Mouse (Mus musculus): ENCODE results near the gene Arhgap15. TPM values are rescaled to one million over a fixed set of nuclear protein-coding genes. Genes with fewer than 3 reads are reported as not detected.

Arhgap15 gene
- polyA plus RNA-seq, 1 experiment from 2014 or later, result 0.86 TPM

- no peak overlapping the region for H3K27ac ChIP-seq (ENCODE audit: low read depth)
- H3K4me3 ChIP-seq (ENCODE audit: low read depth, low read length), result no peak overlapping the region
- H3K36me3 ChIP-seq (ENCODE audit: insufficient read depth), result no peaks in the 10 kb centered on the region
- no peaks in the 10 kb centered on the region for H3K4me1 ChIP-seq (ENCODE audit: insufficient read depth)
- DNase-seq, result no peak
- no peak for TF ChIP-seq CTCF (IDR thresholded peaks at IDR 0.05; ENCODE audit: low read depth)
- ATAC-seq (ENCODE audit: insufficient read depth), result no peak
- no peak overlapping the region for H3K4me2 ChIP-seq
- 70% methylated on average over 2 of the region's 2 CpGs for WGBS
- H3K27me3 ChIP-seq (ENCODE audit: insufficient read depth, low read length), result no peaks in the 10 kb centered on the region
- H3K9me3 ChIP-seq (ENCODE audit: low read depth, low read length), result no peaks in the 10 kb centered on the region
- no peak overlapping the region for H3K9ac ChIP-seq
Observed at GRCm38 (mm10) chr2:43756626-43757025, 8.0 kb downstream of the Arhgap15 start.

GRCm38 (mm10) chr2:43761735-43762134 is 13.1 kb downstream of the Arhgap15 start:
- no peak for DNase-seq
- Histone ChIP-seq H3K27me3 (ENCODE audit: insufficient read depth, low read length) (no peaks in the 10 kb centered on the region), H3K9me3 (ENCODE audit: low read depth, low read length) (no peaks in the 10 kb centered on the region), H3K4me3 (ENCODE audit: low read depth, low read length) (no peak overlapping the region), H3K4me1 (ENCODE audit: insufficient read depth) (no peaks in the 10 kb centered on the region), H3K9ac (no peak overlapping the region), H3K36me3 (ENCODE audit: insufficient read depth) (no peaks in the 10 kb centered on the region), H3K4me2 (no peak overlapping the region), H3K27ac (ENCODE audit: low read depth) (no peak overlapping the region)
- no peak for TF ChIP-seq CTCF (IDR thresholded peaks at IDR 0.05; ENCODE audit: low read depth)
- no peak for ATAC-seq (ENCODE audit: insufficient read depth)
- 82% methylated on average over 3 of the region's 3 CpGs for WGBS

GRCm38 (mm10) chr2:43763279-43763678 is 14.7 kb downstream of the Arhgap15 start:
- WGBS, result 71% methylated on average over 5 of the region's 5 CpGs
- H3K4me1 ChIP-seq (ENCODE audit: insufficient read depth), result no peaks in the 10 kb centered on the region
- TF ChIP-seq CTCF (IDR thresholded peaks at IDR 0.05; ENCODE audit: low read depth), result no peak

GRCm38 (mm10) chr2:43764456-43764855 is 15.8 kb downstream of the Arhgap15 start:
- Histone ChIP-seq H3K4me1 (ENCODE audit: insufficient read depth) (no peaks in the 10 kb centered on the region), H3K4me3 (ENCODE audit: low read depth, low read length) (no peak overlapping the region), H3K9ac (no peak overlapping the region), H3K9me3 (ENCODE audit: low read depth, low read length) (no peaks in the 10 kb centered on the region), H3K4me2 (no peak overlapping the region), H3K27me3 (ENCODE audit: insufficient read depth, low read length) (no peaks in the 10 kb centered on the region), H3K27ac (ENCODE audit: low read depth) (no peak overlapping the region), H3K36me3 (ENCODE audit: insufficient read depth) (no peaks in the 10 kb centered on the region)
- WGBS, result 68% methylated on average over 1 of the region's 1 CpGs
- ATAC-seq (ENCODE audit: insufficient read depth), result no peak
- no peak for DNase-seq
- TF ChIP-seq CTCF (IDR thresholded peaks at IDR 0.05; ENCODE audit: low read depth), result no peak

More at GRCm38 (mm10) chr2:43763279-43763678, 14.7 kb downstream of the Arhgap15 start:
- H3K27me3 ChIP-seq (ENCODE audit: insufficient read depth, low read length), result no peaks in the 10 kb centered on the region
- no peak overlapping the region for H3K9ac ChIP-seq
- H3K4me2 ChIP-seq, result no peak overlapping the region
- H3K4me3 ChIP-seq (ENCODE audit: low read depth, low read length), result no peak overlapping the region
- H3K9me3 ChIP-seq (ENCODE audit: low read depth, low read length), result no peaks in the 10 kb centered on the region
- H3K27ac ChIP-seq (ENCODE audit: low read depth), result no peak overlapping the region
- DNase-seq, result no peak
- H3K36me3 ChIP-seq (ENCODE audit: insufficient read depth), result no peaks in the 10 kb centered on the region
- no peak for ATAC-seq (ENCODE audit: insufficient read depth)

GRCm38 (mm10) chr2:43766200-43766599 is 17.6 kb downstream of the Arhgap15 start:
- H3K27ac ChIP-seq (ENCODE audit: low read depth), result no peak overlapping the region
- H3K4me3 ChIP-seq (ENCODE audit: low read depth, low read length), result no peak overlapping the region
- no peaks in the 10 kb centered on the region for H3K27me3 ChIP-seq (ENCODE audit: insufficient read depth, low read length)
- H3K36me3 ChIP-seq (ENCODE audit: insufficient read depth), result no peaks in the 10 kb centered on the region
- no peak overlapping the region for H3K4me2 ChIP-seq
- no peaks in the 10 kb centered on the region for H3K9me3 ChIP-seq (ENCODE audit: low read depth, low read length)
- H3K4me1 ChIP-seq (ENCODE audit: insufficient read depth), result no peaks in the 10 kb centered on the region
- no peak overlapping the region for H3K9ac ChIP-seq
- no peak for TF ChIP-seq CTCF (IDR thresholded peaks at IDR 0.05; ENCODE audit: low read depth)
- DNase-seq (no peak), ATAC-seq (ENCODE audit: insufficient read depth) (no peak)
- WGBS, result 73% methylated on average over 3 of the region's 3 CpGs

GRCm38 (mm10) chr2:43769850-43770570 is 21.4 kb downstream of the Arhgap15 start:
- WGBS, result 80% methylated on average over 2 of the region's 2 CpGs
- no peak for TF ChIP-seq CTCF (IDR thresholded peaks at IDR 0.05; ENCODE audit: low read depth)

GRCm38 (mm10) chr2:43772640-43773039 is 24.0 kb downstream of the Arhgap15 start:
- no peak for TF ChIP-seq CTCF (IDR thresholded peaks at IDR 0.05; ENCODE audit: low read depth)
- no peak for ATAC-seq (ENCODE audit: insufficient read depth)
- H3K9ac ChIP-seq, result no peak overlapping the region
- DNase-seq, result peak; percentile 74
- no peaks in the 10 kb centered on the region for H3K27me3 ChIP-seq (ENCODE audit: insufficient read depth, low read length)
- WGBS, result 59% methylated on average over 5 of the region's 5 CpGs
- no peak overlapping the region for H3K4me3 ChIP-seq (ENCODE audit: low read depth, low read length)
- H3K9me3 ChIP-seq (ENCODE audit: low read depth, low read length), result no peaks in the 10 kb centered on the region
- no peak overlapping the region for H3K4me2 ChIP-seq
- H3K27ac ChIP-seq (ENCODE audit: low read depth), result no peak overlapping the region
- H3K36me3 ChIP-seq (ENCODE audit: insufficient read depth), result no peaks in the 10 kb centered on the region
- no peaks in the 10 kb centered on the region for H3K4me1 ChIP-seq (ENCODE audit: insufficient read depth)

More at GRCm38 (mm10) chr2:43769850-43770570, 21.4 kb downstream of the Arhgap15 start:
- Histone ChIP-seq H3K4me2 (no peak overlapping the region), H3K4me1 (ENCODE audit: insufficient read depth) (no peaks in the 10 kb centered on the region), H3K9ac (no peak overlapping the region), H3K4me3 (ENCODE audit: low read depth, low read length) (no peak overlapping the region), H3K27ac (ENCODE audit: low read depth) (no peak overlapping the region), H3K27me3 (ENCODE audit: insufficient read depth, low read length) (no peaks in the 10 kb centered on the region), H3K9me3 (ENCODE audit: low read depth, low read length) (no peaks in the 10 kb centered on the region), H3K36me3 (ENCODE audit: insufficient read depth) (no peaks in the 10 kb centered on the region)
- DNase-seq (no peak), ATAC-seq (ENCODE audit: insufficient read depth) (no peak)
